Mouse (Mus musculus): ENCODE results near the gene Rfx8.

DNA sequence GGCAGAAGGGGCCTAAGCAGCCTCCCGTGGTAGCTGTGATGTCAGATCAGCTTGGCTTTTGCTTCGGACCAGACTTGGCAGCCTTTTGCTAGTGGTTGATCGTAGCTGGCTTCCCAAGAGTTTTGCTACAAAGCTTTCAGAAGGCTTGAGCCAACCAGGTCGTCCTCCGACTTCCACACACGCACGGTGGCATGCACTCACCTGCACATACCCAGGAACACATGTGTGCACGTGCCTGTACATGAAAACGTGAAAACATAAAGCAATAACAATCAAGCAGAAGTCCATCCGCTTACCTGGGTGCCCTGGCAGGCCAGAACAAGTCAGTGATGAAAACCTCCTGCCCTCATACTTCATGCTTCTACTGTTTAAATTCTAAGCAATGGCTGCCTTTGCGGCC lies 36.2 kb upstream of the Rfx8 start:
- TF ChIP-seq CTCF (IDR thresholded peaks at IDR 0.05; ENCODE audit: low read depth, low read length) (no peak), POLR2A (IDR thresholded peaks at IDR 0.05; ENCODE audit: extremely low read depth, insufficient read depth, low read length) (no peak)

All from liver, adult 2 months (tissue).